Mouse (Mus musculus) midbrain, postnatal 0 days (tissue): ENCODE results near the gene 1700011L22Rik. TPM values are rescaled to one million over a fixed set of nuclear protein-coding genes. Genes with fewer than 3 reads are reported as not detected.

Experiments
- ATAC-seq: fragments of 200-750 bp; cut with Nextera tagmentation; 2 replicates; pipeline ENCODE4 v1.8.0; 2017; ENCODE audit warnings: moderate number of reproducible peaks, mild to moderate bottlenecking, moderate TSS enrichment, moderate library complexity; ENCODE audit not compliant: low FRiP score
- DNase-seq: peaks from one replicate; pipeline ENCODE4 v3.0.0-alpha.2; 2015; ENCODE audit warnings: low spot score
- H3K27ac ChIP-seq: fragments of 300-500 bp; sonication (generic); 2 replicates; pipeline ENCODE4 v1.5.1; 2014; ENCODE audit warnings: low read depth, mild to moderate bottlenecking, low read length, mixed read lengths
- H3K27me3 ChIP-seq: fragments of 300-500 bp; sonication (generic); 2 replicates; pipeline ENCODE4 v1.6.1; 2014; ENCODE audit warnings: low read length, control low read depth, mixed read lengths; ENCODE audit not compliant: insufficient read depth
- H3K36me3 ChIP-seq: fragments of 300-500 bp; sonication (generic); 2 replicates; pipeline ENCODE4 v1.6.1; 2014; ENCODE audit warnings: low read length, control low read depth, mixed read lengths; ENCODE audit not compliant: insufficient read depth
- H3K4me1 ChIP-seq: fragments of 300-500 bp; sonication (generic); 2 replicates; pipeline ENCODE4 v1.6.1; 2014; ENCODE audit warnings: mild to moderate bottlenecking, control low read depth, antibody characterized with exemption, low read length, mixed read lengths; ENCODE audit not compliant: insufficient read depth
- H3K4me2 ChIP-seq: fragments of 300-500 bp; sonication (generic); 2 replicates; pipeline ENCODE4 v1.6.1; 2014; ENCODE audit warnings: low read depth, mild to moderate bottlenecking, low read length, mixed read lengths; ENCODE audit not compliant: poor library complexity, severe bottlenecking
- H3K4me3 ChIP-seq: fragments of 300-500 bp; sonication (generic); 2 replicates; pipeline ENCODE4 v1.5.1; 2014; ENCODE audit warnings: low read depth, mild to moderate bottlenecking, low read length, moderate library complexity
- H3K9ac ChIP-seq: fragments of 300-500 bp; sonication (generic); replicated peaks from 2 replicates; pipeline ENCODE4 v1.6.1; 2014; ENCODE audit warnings: mild to moderate bottlenecking, low read length, moderate library complexity, mixed read lengths; ENCODE audit not compliant: poor library complexity, severe bottlenecking
- H3K9me3 ChIP-seq: fragments of 300-500 bp; sonication (generic); 2 replicates; pipeline ENCODE4 v1.6.1; 2016; ENCODE audit warnings: low read length, control low read depth
- CTCF ChIP-seq: IDR thresholded peaks from 2 replicates; pipeline ENCODE4 v1.5.1; 2016; ENCODE audit warnings: antibody characterized with exemption, mild to moderate bottlenecking
- WGBS: fragments of 180-500 bp; shearing (Covaris S2); extraction: QIAGEN DNeasy Blood & Tissue Kit; methylation state at CpG from one replicate; pipeline ENCODE4 v1.1.7; 2014; 5-methylcytosine and 5-hydroxymethylcytosine counted together
- polyA plus RNA-seq: library from polyadenylated mRNA; unstranded; fragments of >200 nt; fragmentation: Nextera tagmentation; extraction: Ambion mirVana; gene quantifications from 2 replicates; pipeline ENCODE4 v1.2.1, GENCODE M21; 2015
- total RNA-seq: library from RNA; depleted of rRNA; stranded (reverse); fragments of >200 nt; gene quantifications from 2 replicates; pipeline ENCODE4 v1.2.3, GENCODE M21; 2014

1700011L22Rik gene
- total and polyA plus RNA-seq, 2 experiments from 2014 or later: not detected

DNA sequence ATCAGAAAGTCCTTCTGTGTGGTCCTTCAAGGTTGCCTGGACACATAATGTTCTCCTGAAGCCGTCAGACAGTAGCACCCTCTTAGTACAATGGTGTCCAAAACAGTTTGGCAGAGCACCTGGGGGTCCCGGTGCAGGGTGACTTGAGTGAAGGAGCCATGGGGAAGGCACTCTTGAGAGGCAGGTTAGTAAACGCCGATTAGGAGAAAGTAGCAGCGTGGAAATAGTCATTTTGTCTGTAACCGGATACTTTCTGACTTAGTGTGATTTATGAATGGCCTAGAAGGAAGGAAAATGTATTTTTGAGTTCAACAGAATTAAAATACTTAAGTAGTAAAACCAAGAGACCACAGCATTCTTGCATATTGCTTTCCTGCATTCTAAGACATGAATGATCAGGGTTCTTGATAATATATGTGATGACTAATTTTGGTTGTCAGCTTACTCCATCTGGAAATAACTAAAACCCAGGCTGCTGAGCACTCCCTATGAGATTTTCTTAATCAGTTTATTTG lies 33.1 kb upstream of the 1700011L22Rik start:
- peaks cover 15% of the 10 kb centered on the region; the same call in 1 of the 2 replicates for H3K36me3 ChIP-seq
- no peaks in the 10 kb centered on the region for H3K27me3 ChIP-seq
- H3K27ac ChIP-seq: no peak overlapping the region
- ATAC-seq (no peak), DNase-seq (no peak)
- no peak overlapping the region for H3K9ac ChIP-seq
- no peak overlapping the region for H3K4me2 ChIP-seq
- WGBS: 94% methylated on average over 6 of the region's 6 CpGs
- H3K4me3 ChIP-seq: no peak overlapping the region
- H3K4me1 ChIP-seq: no peaks in the 10 kb centered on the region
- no peak for TF ChIP-seq CTCF
- H3K9me3 ChIP-seq: no peaks in the 10 kb centered on the region

- TF ChIP-seq CTCF: no peak
- H3K4me1 ChIP-seq: no peaks in the 10 kb centered on the region
- no peak for DNase-seq
- no peaks in the 10 kb centered on the region for H3K27me3 ChIP-seq
- H3K36me3 ChIP-seq: peaks cover 31% of the 10 kb centered on the region
- no peaks in the 10 kb centered on the region for H3K9me3 ChIP-seq
- H3K9ac ChIP-seq: no peak overlapping the region
- H3K4me2 ChIP-seq: no peak overlapping the region
- 91% methylated on average over 8 of the region's 8 CpGs for WGBS
- H3K4me3 ChIP-seq: no peak overlapping the region
- H3K27ac ChIP-seq: no peak overlapping the region
- no peak for ATAC-seq
These were observed 29.0 kb upstream of the 1700011L22Rik start for GRCm38 (mm10) chr8:79277264-79277870.

DNA sequence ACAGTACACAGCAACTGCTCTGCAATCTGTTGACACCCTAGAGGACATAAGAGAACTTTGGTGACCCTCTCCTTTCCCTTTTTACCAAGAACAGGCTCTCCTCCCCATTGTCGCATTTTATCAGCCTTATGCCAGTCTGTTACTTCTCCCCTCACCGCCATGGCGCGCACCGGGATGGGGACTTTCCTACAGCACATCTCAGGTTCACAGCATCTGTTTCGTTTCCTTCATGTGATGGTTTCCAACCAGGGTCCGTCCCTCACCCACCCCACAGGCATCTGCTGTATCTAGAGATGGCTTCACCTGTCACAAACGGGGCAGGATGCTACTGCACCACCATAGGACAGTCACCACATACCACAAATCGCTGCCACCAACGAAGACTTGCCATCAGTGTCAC lies 26.6 kb upstream of the 1700011L22Rik start:
- Histone ChIP-seq H3K27me3 (no peaks in the 10 kb centered on the region), H3K9ac (no peak overlapping the region), H3K27ac (no peak overlapping the region), H3K4me1 (no peaks in the 10 kb centered on the region), H3K4me3 (no peak overlapping the region), H3K36me3 (peaks cover 36% of the 10 kb centered on the region), H3K9me3 (no peaks in the 10 kb centered on the region), H3K4me2 (no peak overlapping the region)
- WGBS: 96% methylated on average over 10 of the region's 10 CpGs
- no peak for TF ChIP-seq CTCF
- DNase-seq (no peak), ATAC-seq (no peak)

- WGBS: 94% methylated on average over 6 of the region's 6 CpGs
- DNase-seq (no peak), ATAC-seq (no peak)
- Histone ChIP-seq H3K9me3 (no peaks in the 10 kb centered on the region), H3K9ac (no peak overlapping the region), H3K27me3 (no peaks in the 10 kb centered on the region), H3K4me1 (no peaks in the 10 kb centered on the region), H3K36me3 (peaks cover 41% of the 10 kb centered on the region), H3K4me2 (no peak overlapping the region), H3K4me3 (no peak overlapping the region), H3K27ac (no peak overlapping the region)
- TF ChIP-seq CTCF: no peak
These were observed 25.4 kb upstream of the 1700011L22Rik start for GRCm38 (mm10) chr8:79273776-79274175.

DNA sequence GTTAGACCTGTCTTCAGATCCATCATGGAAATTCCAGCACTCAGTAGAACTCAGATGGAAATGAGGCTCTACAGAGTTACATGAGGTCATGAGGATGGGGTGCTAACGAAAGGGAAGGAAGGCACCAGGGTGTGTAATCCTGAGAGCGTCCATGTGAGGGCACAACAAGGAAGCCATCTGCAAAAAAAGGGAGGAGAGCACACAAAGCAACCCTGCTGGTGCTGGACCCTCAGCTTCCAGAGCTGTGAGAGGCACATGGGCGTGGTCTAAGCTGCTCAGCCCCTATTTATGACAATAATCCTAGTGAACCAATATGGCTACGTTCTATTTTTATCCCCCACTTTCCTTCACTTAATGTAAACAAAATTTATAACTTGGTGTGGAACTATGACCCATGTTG lies 24.3 kb upstream of the 1700011L22Rik start:
- no peak overlapping the region for H3K27ac ChIP-seq
- no peak for TF ChIP-seq CTCF
- ATAC-seq (no peak), DNase-seq (no peak)
- no peak overlapping the region for H3K4me2 ChIP-seq
- H3K4me1 ChIP-seq: no peaks in the 10 kb centered on the region
- no peaks in the 10 kb centered on the region for H3K9me3 ChIP-seq
- WGBS: 67% methylated on average over 4 of the region's 4 CpGs
- no peaks in the 10 kb centered on the region for H3K27me3 ChIP-seq
- no peak overlapping the region for H3K4me3 ChIP-seq
- no peak overlapping the region for H3K9ac ChIP-seq
- peaks cover 48% of the 10 kb centered on the region for H3K36me3 ChIP-seq

DNA sequence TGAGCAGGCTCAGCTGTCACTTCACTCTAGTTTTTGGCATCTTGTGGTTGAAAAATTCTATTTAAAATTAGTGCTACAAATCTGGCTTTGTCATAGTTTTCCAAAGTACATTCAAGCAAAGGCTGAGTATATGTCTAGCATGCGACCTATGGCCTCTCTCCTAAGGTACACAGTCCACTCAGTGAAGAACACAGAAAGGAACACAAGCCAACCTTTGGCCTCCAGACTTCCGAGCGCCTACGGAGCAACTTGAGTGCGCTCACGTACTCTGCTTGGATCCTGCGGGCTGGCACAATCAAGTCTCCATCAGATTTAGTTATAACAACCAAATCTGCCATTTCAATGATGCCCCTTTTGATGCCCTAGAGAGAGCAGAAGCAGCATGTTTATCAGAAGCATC lies 20.6 kb upstream of the 1700011L22Rik start:
- Histone ChIP-seq H3K4me1 (no peaks in the 10 kb centered on the region), H3K9me3 (no peaks in the 10 kb centered on the region), H3K27me3 (no peaks in the 10 kb centered on the region), H3K9ac (no peak overlapping the region), H3K36me3 (peaks cover 48% of the 10 kb centered on the region), H3K27ac (no peak overlapping the region), H3K4me2 (no peak overlapping the region), H3K4me3 (no peak overlapping the region)
- ATAC-seq (no peak), DNase-seq (no peak)
- 93% methylated on average over 7 of the region's 7 CpGs for WGBS
- no peak for TF ChIP-seq CTCF
